Mouse (Mus musculus): ENCODE measurements at regions not wholly inside any gene's neighbourhood (a gene's known extent, or its start where the extent isn't known, plus 50 kb on each side); places are given as distances from the start of the nearest gene placed in this dataset.

DNA sequence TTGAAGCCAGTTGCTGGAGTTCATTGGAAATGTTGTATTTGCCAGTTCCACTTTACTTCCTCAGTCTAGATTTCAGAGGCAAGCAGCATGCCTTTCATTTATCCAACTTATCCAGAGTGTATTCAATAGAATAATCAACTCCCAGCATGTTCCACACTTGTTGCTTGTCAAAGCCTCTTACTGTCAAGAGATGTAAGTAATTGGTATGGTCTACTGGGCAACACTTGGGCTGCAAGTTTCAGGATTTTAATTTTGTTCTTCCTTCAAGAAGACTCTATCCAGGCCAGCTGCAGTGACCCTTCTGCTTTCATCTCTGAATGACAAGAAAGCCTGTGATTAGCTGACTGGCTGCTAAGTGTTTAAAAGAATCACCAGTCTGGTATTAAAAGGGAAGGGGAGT lies 3131.6 kb upstream of the Lrrc6 start:
- no peak for ATAC-seq
- no peaks in the 10 kb centered on the region for H3K36me3 ChIP-seq
- H3K27ac ChIP-seq: no peak overlapping the region
- no peak overlapping the region for H3K4me3 ChIP-seq (replicated peaks)
- no peak overlapping the region for H3K9ac ChIP-seq
- no peak overlapping the region for H3K4me2 ChIP-seq (replicated peaks)
- H3K27me3 ChIP-seq (replicated peaks): no peaks in the 10 kb centered on the region
- H3K9me3 ChIP-seq: no peaks in the 10 kb centered on the region
- H3K4me1 ChIP-seq (replicated peaks): no peaks in the 10 kb centered on the region

DNA sequence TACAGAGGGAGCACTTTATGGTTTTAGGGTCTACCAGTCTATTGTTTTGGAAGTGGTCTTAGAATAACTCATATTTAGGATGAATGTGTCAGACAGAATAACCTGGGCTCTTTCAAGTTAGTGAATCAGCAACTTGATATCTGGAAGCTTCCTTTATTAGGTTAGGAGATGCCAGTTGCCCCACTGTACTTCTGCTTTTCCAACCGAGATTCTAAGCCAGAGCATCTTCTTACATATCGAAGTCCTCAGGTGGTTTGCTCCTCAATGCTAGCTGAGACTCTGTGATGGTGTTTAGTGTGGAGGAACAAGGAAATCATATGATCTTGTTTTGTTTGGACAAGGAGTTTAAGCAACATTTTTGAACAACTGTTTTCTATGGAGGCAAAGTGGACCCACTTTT lies 3117.3 kb upstream of the Lrrc6 start:
- WGBS: 85% methylated on average over 2 of the region's 2 CpGs
- no peak overlapping the region for H3K27ac ChIP-seq

DNA sequence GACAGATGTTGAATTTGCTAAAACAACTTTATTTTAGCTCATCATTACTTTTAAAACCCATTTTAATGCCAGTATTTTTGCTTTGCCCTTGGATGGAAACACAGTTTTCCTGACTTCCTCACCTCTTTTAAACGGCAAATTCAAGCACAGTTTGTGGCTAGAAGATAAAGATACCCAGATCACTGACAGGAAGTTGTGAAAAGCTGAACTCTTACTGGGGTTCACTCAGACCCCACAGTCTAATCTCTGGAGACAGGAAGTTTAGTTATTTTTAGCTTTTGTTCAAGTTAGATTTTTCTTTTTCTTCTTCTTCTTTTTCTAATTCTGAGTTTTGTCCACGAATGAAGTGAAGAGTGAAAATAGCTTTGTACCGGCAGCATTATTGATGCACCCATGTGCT lies 3113.3 kb upstream of the Lrrc6 start:
- 62% methylated on average over 3 of the region's 3 CpGs for WGBS
- no peaks in the 10 kb centered on the region for H3K4me1 ChIP-seq (replicated peaks)
- H3K27ac ChIP-seq: no peak overlapping the region
- H3K9me3 ChIP-seq: no peaks in the 10 kb centered on the region
- H3K4me3 ChIP-seq (replicated peaks): no peak overlapping the region
- no peak overlapping the region for H3K4me2 ChIP-seq (replicated peaks)
- no peak for ATAC-seq
- H3K27me3 ChIP-seq (replicated peaks): no peaks in the 10 kb centered on the region
- no peak overlapping the region for H3K9ac ChIP-seq
- H3K36me3 ChIP-seq: no peaks in the 10 kb centered on the region

More for the DNA sequence above, 3117.3 kb upstream of the Lrrc6 start:
- H3K27me3 ChIP-seq (replicated peaks): no peaks in the 10 kb centered on the region
- H3K4me1 ChIP-seq (replicated peaks): no peaks in the 10 kb centered on the region
- H3K36me3 ChIP-seq: no peaks in the 10 kb centered on the region
- ATAC-seq: no peak
- no peak overlapping the region for H3K4me2 ChIP-seq (replicated peaks)
- H3K4me3 ChIP-seq (replicated peaks): no peak overlapping the region
- no peak overlapping the region for H3K9ac ChIP-seq
- no peaks in the 10 kb centered on the region for H3K9me3 ChIP-seq

DNA sequence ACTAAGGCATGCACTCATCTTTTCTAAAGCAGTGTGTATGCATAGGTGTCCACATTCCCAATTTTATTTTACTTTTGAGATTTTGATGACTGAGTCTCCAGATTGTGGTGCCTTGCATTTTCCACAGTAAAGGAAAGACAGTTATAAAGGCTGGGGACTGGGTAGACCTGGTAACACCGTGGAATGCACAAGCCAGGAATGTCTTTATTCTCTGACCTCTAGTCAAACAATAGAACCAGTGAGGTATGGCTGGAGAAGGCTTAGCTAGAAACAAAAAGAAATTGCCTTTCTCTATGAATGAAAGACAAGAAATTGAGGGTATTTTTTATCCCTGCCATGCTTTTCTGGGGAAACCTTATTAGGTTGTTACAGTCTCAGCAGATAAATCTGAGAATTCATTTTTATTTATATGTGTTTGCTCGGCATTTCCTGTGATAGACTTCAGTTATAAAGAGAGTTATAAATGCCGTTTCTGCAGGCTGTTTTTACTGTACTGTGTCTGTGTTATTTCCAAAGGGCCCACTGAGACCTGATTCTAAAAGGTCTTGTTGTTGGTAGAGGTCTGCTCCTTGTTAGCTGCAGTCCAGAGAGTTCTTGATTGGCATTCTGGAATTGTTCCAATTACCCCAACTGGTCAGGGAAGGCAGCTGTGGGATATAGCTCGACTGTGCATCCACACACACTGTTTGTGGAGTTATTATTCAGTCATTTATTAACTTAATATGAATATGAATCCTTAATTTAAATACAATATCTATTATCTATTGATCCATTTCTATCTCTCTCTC lies 3090.7 kb upstream of the Lrrc6 start:
- H3K27ac ChIP-seq: no peak overlapping the region
- 45% methylated on average over 4 of the region's 4 CpGs for WGBS
- H3K36me3 ChIP-seq: no peaks in the 10 kb centered on the region
- H3K9me3 ChIP-seq: no peaks in the 10 kb centered on the region
- ATAC-seq: no peak
- no peak overlapping the region for H3K9ac ChIP-seq
- H3K4me2 ChIP-seq (replicated peaks): no peak overlapping the region
- H3K4me1 ChIP-seq (replicated peaks): no peaks in the 10 kb centered on the region
- no peaks in the 10 kb centered on the region for H3K27me3 ChIP-seq (replicated peaks)
- no peak overlapping the region for H3K4me3 ChIP-seq (replicated peaks)

DNA sequence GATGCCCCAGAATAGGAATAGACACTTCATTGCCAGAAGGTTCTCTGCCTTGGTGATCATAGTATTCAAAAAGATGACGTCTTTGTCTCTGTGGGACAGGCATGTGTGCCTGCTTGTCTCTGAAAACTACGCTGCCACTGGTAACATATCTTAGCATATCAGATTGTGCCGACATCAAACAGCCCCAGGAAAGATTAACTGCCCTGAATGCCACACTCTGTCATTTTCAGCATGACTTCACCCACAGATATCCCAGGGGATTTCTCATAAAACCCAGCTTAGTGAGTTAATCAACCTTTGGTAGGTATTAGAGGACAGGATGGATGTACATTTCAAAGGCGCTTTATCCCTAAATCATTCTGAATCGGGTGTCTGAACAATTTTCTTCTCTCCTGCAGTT lies 3087.4 kb upstream of the Lrrc6 start:
- 65% methylated on average over 5 of the region's 5 CpGs for WGBS
- H3K27ac ChIP-seq: no peak overlapping the region
- ATAC-seq: no peak

DNA sequence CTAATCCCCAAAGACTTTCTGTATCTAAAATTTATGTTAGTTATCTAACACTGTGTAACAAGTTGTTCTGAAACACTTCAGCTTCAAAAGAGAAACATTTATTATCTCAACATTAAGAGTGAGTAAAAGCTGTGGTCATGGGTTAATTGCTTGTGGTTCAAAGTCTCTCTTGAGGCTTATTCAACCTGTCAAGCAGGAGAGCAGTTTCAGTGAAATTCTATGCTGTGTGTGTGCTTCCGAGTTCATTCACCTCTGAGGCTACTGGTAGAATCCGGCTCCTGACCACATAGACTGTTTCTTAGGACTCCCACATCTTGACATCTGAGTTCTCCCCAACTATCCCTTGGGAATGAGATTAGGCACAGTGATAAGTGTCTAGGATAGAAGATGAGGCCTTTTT lies 3076.0 kb upstream of the Lrrc6 start:
- Histone ChIP-seq H3K4me1 (replicated peaks) (no peaks in the 10 kb centered on the region), H3K27me3 (replicated peaks) (no peaks in the 10 kb centered on the region), H3K4me2 (replicated peaks) (no peak overlapping the region), H3K9ac (no peak overlapping the region), H3K36me3 (no peaks in the 10 kb centered on the region), H3K27ac (no peak overlapping the region), H3K9me3 (no peaks in the 10 kb centered on the region), H3K4me3 (replicated peaks) (no peak overlapping the region)
- peak; percentile 71 for ATAC-seq
- 44% methylated on average over 2 of the region's 2 CpGs for WGBS

More for the DNA sequence above, 3087.4 kb upstream of the Lrrc6 start:
- Histone ChIP-seq H3K4me3 (replicated peaks) (no peak overlapping the region), H3K9ac (no peak overlapping the region), H3K9me3 (no peaks in the 10 kb centered on the region), H3K4me2 (replicated peaks) (no peak overlapping the region), H3K4me1 (replicated peaks) (no peaks in the 10 kb centered on the region), H3K36me3 (no peaks in the 10 kb centered on the region), H3K27me3 (replicated peaks) (no peaks in the 10 kb centered on the region)

DNA sequence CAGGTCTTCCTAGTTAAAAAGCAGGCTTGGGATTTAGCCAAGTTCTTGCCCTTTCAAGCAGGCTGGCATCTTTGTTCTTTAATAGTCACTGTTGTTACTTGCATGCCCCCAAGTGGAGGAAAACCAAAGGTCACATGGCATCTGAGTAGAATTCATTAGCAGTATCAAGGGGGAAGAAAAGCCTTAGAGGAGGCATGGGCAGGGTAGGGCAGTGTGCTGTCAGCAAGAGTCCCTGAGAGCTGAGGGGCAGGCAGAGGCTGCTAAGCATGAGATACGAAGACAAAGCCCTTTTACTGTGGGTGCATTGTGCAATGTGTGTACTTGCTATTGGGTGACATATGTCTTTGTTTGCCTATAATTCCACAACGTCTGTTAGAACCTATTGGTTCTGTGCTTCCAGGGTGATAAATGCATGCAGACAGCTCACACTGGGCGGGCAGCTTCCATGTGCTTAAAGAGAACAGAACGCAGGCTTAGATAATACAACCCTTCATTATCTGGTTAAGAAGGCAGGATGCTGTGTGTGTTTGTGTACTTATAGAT lies 3075.0 kb upstream of the Lrrc6 start:
- Histone ChIP-seq H3K27me3 (replicated peaks) (no peaks in the 10 kb centered on the region), H3K27ac (no peak overlapping the region), H3K4me3 (replicated peaks) (no peak overlapping the region), H3K9me3 (no peaks in the 10 kb centered on the region), H3K36me3 (no peaks in the 10 kb centered on the region), H3K4me1 (replicated peaks) (no peaks in the 10 kb centered on the region), H3K4me2 (replicated peaks) (no peak overlapping the region), H3K9ac (no peak overlapping the region)
- WGBS: 42% methylated on average over 4 of the region's 4 CpGs
- ATAC-seq: peak; percentile 66

DNA sequence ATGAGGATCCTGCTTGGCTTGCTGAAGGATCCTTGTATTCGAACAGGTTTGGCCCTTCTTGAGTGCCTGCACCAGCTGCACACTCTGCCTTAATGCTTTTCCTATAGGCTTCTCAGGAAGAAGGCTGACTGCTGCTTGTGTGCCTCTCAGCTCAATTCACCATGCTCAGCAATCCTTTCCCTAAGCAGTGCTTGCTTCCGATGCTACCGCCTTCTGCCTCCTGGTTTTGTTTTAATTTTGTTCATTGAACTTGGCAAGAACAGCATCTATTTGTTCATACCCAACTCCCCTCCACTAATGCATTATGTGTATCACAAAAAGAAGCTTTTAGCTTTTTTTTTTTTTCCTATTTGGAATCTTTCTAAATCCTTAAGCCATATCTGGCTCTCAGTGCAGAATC lies 3053.5 kb upstream of the Lrrc6 start:
- Histone ChIP-seq H3K4me2 (replicated peaks) (no peak overlapping the region), H3K9me3 (no peaks in the 10 kb centered on the region), H3K36me3 (no peaks in the 10 kb centered on the region), H3K27me3 (replicated peaks) (no peaks in the 10 kb centered on the region), H3K9ac (no peak overlapping the region), H3K4me1 (replicated peaks) (no peaks in the 10 kb centered on the region), H3K27ac (no peak overlapping the region), H3K4me3 (replicated peaks) (no peak overlapping the region)
- ATAC-seq: no peak
- WGBS: 83% methylated on average over 3 of the region's 3 CpGs

DNA sequence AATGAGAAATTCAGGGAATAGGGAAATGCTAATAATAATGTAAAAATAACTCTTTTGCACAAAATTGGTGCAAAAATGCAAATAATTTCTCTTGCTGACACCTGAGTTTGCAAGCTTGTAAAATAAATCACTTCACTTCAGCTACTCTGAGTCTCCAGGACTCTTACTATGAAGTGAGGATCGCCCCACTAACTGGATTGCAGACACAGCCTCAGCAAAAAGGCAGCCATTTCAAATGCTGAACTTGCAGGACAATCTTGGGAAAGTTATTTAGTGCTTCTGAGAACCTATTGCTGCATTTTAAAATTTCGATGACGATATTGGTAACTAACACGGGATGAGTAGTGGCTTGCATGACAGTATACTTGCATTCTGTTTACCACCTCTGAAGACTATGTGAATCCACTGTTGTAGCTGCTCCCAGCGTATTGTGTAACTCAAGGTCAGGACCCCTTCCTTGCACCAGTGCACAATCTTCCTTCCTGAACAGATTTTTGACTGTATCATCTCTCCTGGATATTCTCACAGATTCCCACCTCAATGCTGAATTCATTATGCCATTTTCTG lies 3051.4 kb upstream of the Lrrc6 start:
- Histone ChIP-seq H3K4me3 (replicated peaks) (no peak overlapping the region), H3K9ac (no peak overlapping the region), H3K36me3 (no peaks in the 10 kb centered on the region), H3K27me3 (replicated peaks) (no peaks in the 10 kb centered on the region), H3K4me1 (replicated peaks) (no peaks in the 10 kb centered on the region), H3K27ac (no peak overlapping the region), H3K9me3 (no peaks in the 10 kb centered on the region), H3K4me2 (replicated peaks) (no peak overlapping the region)
- WGBS: 88% methylated on average over 5 of the region's 5 CpGs
- no peak for ATAC-seq

DNA sequence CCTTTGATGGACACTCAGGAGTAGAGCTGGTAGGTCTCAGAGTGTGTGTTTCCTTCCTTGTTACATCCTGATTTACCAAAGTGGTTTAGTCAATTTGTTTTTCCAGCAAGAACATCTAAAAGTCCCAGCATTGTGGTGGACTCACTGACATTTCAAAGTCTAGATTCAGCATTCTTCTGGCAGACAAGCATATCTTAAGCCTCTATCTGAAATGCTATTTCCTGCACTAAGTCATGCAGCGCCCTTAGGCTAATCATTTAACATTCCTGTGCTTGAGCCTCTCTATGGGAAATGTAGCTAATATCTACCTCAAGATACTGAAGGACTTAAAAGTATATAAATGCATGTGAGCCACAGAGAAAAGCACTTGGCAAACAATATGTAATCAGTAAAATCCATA lies 3050.3 kb upstream of the Lrrc6 start:
- Histone ChIP-seq H3K4me3 (replicated peaks) (no peak overlapping the region), H3K36me3 (no peaks in the 10 kb centered on the region), H3K4me2 (replicated peaks) (no peak overlapping the region), H3K27ac (no peak overlapping the region), H3K4me1 (replicated peaks) (no peaks in the 10 kb centered on the region), H3K27me3 (replicated peaks) (no peaks in the 10 kb centered on the region), H3K9me3 (no peaks in the 10 kb centered on the region), H3K9ac (no peak overlapping the region)
- no peak for ATAC-seq
- 58% methylated on average over 1 of the region's 1 CpGs for WGBS

DNA sequence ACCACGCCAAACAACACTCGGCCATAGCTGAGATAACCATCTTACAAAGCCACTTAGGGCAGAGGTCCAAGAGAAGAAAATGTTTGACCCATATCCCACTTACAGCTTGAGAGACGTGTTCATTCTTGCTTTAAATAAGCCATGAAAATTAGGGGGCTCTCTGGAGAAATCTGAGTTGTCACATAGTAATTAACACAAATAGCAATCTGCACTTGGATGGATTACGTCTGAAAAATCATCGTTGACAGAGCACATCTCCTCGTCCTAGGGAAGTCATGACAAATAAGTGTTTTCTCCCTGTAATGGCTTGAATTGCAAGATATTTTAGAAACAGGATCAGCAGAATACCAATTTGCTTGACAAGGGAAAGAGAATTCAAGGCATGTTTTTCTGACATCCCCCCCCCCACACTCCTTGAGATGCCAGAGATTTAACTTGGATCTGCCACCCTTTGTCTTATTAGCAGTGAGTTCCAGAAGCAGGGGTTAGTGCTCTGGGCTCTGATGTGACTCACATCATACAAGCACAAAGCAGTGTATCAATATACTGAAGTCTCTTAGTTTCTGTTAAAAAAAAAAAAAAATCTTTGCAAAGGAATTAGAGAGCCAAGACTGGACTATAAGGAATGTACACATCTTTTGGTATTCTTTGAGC lies 3025.9 kb upstream of the Lrrc6 start:
- no peaks in the 10 kb centered on the region for H3K27me3 ChIP-seq (replicated peaks)
- no peaks in the 10 kb centered on the region for H3K36me3 ChIP-seq
- H3K27ac ChIP-seq: no peak overlapping the region
- H3K4me1 ChIP-seq (replicated peaks): no peaks in the 10 kb centered on the region
- H3K4me3 ChIP-seq (replicated peaks): no peak overlapping the region
- no peak overlapping the region for H3K4me2 ChIP-seq (replicated peaks)
- WGBS: 73% methylated on average over 6 of the region's 6 CpGs
- H3K9me3 ChIP-seq: no peaks in the 10 kb centered on the region
- no peak overlapping the region for H3K9ac ChIP-seq
- no peak for ATAC-seq

DNA sequence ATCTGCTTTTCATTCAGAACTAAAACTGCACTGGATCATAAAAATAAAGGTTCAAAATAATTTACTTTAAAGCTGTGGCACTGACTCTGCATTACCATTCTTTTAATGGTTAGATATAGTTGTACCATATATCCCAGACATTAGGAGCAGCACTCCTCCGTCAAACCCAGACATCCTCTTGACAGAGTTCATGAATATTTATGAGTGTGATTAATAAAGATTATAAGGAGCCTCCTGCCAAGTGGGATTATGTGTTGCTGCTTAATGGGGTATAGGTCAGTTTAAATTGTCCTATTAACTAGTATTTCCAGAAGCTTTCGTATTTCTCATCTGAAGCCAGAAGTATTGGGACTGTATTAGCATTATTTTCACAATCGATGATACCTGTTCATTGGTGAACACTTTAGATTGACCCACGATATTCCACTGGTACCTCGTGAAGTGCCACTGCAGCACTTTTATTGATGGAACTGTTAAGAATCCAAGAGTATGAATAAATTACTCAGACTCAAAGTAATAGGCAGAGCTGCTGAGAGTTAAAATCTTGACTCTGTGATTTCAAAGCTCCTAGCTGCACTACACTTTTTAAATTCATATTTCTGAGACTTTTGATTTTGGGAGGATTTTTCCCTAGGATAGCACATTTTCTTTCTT lies 2983.8 kb upstream of the Lrrc6 start:
- WGBS: 81% methylated on average over 5 of the region's 5 CpGs
- Histone ChIP-seq H3K4me3 (replicated peaks) (no peak overlapping the region), H3K36me3 (no peaks in the 10 kb centered on the region), H3K9ac (no peak overlapping the region), H3K9me3 (no peaks in the 10 kb centered on the region), H3K27me3 (replicated peaks) (no peaks in the 10 kb centered on the region), H3K4me2 (replicated peaks) (no peak overlapping the region), H3K4me1 (replicated peaks) (no peaks in the 10 kb centered on the region), H3K27ac (no peak overlapping the region)
- no peak for ATAC-seq

All from intestine, embryonic 15.5 days (tissue).